Mouse (Mus musculus): Measurements from ENCODE around the gene Lrrc29.

The Lrrc29 gene

DNA sequence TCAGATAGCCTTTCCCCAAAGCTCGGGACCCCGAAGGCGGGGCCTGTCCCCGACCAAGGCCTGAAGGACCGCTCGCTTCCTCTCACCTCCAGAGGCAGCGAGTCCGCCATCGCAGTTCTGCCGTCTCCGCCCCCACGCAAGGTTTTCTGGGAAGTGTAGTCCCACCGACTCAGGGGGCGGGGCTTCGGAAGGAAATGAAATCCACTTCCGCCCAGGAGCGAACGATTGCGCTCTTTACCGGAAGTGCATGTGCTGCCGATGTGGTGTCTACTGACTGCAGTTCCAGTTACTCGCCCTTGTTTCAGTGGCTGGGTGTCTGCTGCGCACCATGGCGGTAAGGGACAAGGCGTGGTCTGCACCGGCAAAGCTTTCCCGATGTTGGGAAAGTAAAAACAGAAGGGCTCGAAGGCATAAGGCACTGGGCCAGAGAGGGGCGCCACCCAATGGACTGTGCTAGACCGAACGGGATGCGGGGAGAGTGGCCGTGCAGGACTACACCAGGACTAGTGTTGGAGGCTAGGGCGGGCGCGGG lies at the start of gene Lrrc29, which contains the start of gene Tmem208:
TSS of gene Lrrc29 (minus strand) at position 138 of the 532 bp plus-strand sequence.
TSS of gene Tmem208 (plus strand) at position 214 of the 532 bp plus-strand sequence.
- peak; percentile 93 for DNase-seq (ENCODE audit: low spot score)

- DNase-seq (ENCODE audit: low spot score): no peak
Observed at GRCm38 (mm10) chr8:105374513-105374966, 48.5 kb upstream of the Lrrc29 start.

DNA sequence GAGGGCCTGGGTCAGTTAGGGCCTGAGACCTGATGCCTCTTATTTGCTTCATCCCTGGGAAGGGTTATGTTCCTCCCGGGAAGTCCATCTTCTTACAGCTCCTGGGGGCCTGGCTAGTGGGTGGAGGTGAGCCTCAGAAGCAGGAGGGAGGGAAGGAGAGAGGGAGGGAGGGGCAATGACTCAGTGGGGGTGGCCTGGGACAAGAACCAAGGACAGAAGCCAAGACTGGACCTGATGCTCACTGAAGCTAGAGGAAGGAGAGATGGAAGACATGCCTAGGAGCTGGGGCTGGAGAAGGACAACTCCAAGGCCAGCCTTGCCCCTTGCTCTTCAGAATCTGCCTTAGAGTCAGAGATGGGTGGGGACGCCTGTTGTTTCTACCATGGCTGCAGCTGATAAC lies 47.0 kb upstream of the Lrrc29 start, which contains the start of gene Plekhg4:
TSS of gene Plekhg4 (plus strand) at position 243 of the 400 bp plus-strand sequence.
- peak; percentile 28 for DNase-seq (ENCODE audit: low spot score)

DNA sequence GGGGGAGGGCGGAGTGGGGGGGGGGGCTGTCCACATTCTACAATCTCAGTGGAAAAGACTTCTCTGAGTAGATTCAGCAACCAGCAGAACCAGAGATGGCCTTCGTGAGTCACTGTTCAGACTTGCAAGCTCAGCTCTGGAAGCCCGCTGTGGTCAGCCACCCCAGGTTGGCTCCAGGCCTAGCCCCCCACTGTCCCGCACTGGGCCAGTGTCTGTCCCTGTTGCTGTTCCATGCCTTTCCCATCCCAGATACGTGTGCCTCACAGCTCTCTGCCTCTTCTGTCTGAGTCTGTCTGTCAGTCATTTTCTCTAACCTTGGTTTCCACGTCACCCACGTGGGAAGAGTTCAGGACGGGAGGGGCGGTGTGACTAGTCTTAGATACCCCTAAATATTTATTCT lies 46.4 kb upstream of the Lrrc29 start:
- DNase-seq (ENCODE audit: low spot score): peak; percentile 36

- no peak for DNase-seq (ENCODE audit: low spot score)
Observed at GRCm38 (mm10) chr8:105367107-105367506, 41.0 kb upstream of the Lrrc29 start.

- no peak for DNase-seq (ENCODE audit: low spot score)
Observed at GRCm38 (mm10) chr8:105361751-105362702, 35.9 kb upstream of the Lrrc29 start.

DNA sequence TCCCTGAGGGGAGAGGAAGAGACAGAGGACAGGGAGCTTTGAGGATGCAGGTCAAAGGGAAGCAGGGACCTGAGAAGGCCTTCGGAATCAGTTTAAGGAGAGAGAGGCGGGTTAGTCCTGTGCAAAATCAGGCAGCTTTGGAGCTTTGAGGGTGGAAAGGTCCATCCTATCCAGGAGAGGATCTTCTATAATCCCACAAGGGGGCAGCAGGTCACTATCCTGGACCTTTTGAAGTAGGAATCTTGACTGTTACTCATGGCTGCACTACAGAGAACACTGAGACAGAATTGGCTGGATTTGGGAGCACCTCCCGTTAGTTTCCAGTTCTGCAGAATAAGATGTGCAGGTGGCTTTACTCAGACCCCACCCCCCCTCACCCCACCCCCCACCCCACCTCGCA lies 33.6 kb upstream of the Lrrc29 start:
- no peak for DNase-seq (ENCODE audit: low spot score)

- no peak for DNase-seq (ENCODE audit: low spot score)
Observed at GRCm38 (mm10) chr8:105359208-105359607, 33.1 kb upstream of the Lrrc29 start.

DNA sequence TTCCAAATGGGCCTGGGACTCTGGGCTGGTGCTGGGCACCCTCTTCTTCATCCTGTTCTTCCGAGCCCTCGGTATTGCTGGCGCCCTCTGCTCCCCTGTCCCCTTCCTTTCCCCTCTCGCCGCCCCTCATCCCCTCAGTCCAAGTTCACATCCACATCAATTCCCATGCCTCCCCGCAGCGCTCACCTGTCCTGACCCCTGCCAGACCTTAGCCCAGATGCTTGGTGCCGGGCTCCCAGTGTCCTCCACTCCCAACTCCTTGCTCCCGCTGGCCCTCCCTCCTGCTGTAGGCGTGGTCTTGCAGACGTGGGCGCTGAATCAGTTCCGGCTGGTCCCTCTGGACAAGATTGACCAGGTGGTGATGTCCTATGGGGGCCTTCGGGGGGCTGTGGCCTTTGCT lies 30.6 kb upstream of the Lrrc29 start:
- DNase-seq (ENCODE audit: low spot score): no peak

- no peak for DNase-seq (ENCODE audit: low spot score)
Observed at GRCm38 (mm10) chr8:105355179-105356024, 29.3 kb upstream of the Lrrc29 start.

- DNase-seq (ENCODE audit: low spot score): no peak
Observed at GRCm38 (mm10) chr8:105354549-105354948, 28.5 kb upstream of the Lrrc29 start.

DNA sequence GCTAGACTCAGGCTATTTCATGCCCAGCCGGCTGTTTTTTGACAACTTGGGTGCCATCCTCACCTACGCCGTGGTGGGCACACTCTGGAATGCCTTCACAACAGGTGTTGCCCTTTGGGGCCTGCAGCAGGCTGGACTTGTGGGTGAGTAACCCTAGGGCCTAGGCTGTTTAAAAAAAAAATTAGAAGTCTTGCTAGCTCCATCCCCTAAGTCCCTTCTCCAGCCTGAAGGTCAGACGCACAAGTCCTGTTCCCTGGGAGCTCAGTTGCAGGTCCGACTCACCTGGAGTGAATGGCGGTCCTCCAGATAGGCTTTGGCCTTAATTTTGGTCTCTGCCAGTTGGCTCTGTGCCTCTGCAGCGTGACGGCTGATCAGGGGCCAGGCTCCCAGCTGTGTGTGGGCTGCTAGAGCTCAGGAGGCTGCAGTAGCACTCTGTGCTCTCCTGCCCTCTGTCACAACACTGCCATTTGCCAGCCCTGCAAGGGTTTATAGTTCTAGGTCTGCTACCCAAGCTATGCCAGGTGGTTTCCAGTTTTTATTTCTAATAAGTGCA lies 27.6 kb upstream of the Lrrc29 start:
- no peak for DNase-seq (ENCODE audit: low spot score)

DNA sequence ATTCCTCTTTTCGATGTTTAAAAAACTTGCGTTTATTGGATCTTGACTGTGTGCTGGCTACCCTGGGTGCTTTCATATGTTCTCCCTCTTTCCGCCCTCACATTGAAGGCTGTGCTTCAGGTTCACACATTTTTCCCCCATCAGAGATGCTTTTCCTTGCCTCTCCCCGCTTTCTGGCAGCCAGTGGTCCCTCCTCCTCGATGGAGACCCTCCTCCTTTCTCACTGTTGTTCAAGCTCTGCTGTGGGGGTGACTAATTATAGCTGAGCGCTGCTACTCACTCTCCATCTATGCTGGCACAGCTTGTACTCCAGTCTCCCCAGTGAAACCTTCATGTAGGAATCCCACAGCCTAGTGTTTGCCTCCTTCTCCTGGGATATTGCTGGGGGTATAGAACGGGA lies 24.1 kb upstream of the Lrrc29 start:
- DNase-seq (ENCODE audit: low spot score): no peak

DNA sequence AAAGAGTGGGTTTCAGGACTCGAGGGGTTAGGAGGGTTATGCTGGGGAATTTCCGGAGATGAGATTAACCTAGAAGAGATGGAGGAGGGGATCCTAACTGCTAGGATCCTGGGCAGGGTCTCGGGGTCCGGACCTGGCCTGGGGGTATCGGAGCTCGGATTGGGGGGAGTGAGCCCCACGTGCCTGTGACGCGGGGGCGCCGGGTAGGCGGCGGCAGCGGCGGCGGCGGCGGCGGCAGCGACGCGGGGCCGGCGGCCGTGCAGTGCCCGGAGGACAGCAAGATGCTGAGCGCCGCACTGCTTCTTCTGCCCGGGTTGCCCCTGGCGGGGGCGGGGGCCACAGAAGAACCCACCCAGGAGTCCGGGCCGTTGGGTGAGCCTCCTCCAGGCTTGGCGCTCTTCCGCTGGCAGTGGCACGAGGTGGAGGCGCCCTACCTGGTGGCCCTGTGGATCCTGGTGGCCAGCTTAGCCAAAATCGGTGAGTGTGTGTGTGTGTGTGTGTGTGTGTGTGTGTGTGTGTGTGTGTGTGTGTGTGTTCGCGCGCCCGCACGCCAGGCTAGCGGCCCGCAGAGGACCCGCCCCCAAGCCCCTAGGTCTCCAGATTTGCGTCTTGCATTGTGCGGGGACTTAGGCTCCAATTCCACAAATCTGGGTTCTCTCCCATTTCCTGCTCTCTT lies 23.2 kb upstream of the Lrrc29 start:
- no peak for DNase-seq (ENCODE audit: low spot score)

DNA sequence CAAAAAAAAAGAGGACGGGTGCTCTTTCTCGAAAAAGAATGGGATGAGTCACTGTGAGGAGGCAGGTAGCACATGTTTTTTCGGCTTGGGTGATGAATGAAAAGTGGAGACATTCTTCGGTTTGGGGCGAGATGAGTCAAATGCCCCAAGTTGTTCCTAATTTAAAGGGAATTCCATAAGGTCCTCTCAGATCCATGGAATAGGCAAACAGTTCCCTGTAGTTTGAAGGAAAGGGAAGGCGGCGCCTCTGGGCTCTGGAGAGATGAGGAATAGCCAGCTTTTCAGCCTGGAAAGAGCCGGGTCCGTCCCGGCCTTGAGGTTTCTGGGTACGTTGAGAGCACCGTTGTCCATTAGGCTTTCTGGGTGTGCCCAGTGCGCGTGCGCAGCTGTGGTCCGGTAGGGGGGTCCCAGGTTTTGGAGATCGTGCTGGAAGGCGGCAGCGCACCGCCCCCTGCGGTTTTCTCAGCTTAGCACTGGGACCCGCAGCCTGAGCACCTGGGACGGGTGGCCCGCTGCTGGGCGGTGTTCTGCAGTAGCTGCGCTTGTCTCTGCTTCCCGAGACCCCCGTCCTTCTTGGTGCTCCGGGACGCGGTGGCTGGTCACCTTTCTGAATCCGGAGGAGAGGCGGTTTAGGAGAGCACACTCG lies 22.5 kb upstream of the Lrrc29 start, which contains the start of gene Slc9a5:
TSS of gene Slc9a5 (plus strand) at position 394 of the 646 bp plus-strand sequence.
- DNase-seq (ENCODE audit: low spot score): no peak

DNA sequence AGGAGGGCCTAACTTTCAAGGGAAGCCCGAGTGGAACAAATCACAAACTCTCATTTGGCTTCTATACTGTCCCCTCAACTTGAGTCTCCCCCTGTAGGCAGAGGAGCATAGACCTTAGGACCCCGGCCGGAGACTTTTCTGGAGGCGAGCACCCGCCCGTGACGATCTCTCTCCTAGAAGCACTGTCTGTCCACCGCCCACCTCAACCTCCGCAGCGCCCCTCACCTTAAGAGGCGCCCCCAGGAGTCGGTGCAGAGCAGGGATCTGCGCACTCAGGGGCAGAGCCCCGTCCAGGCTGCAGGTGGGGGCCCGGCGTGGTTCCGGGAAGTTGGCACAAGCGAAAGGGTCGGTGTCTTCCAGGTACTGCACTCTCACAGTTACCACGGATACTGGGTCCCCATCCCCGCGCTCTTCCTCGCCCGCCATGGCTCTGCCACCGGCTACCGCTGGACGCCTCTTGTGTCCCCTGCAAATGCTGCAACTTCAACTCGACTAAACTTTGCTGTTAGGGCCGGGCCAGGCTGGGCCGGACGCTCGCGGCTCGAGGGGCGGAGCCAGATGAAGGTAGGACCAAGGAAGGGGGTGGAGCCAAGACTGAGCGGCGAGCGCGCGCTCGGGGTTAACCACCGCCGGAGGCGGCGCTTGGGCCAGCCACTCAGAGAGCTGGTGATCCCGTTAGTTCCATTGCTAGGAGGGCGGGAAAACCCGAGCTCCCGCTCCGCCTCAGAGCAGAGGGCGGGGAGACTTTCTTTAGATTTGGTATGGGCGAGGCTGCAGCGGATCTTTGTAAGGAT lies 21.5 kb upstream of the Lrrc29 start, which contains the start of gene Fhod1:
TSS of gene Fhod1 (minus strand) at position 526 of the 794 bp plus-strand sequence.
- DNase-seq (ENCODE audit: low spot score): peak; percentile 93

DNA sequence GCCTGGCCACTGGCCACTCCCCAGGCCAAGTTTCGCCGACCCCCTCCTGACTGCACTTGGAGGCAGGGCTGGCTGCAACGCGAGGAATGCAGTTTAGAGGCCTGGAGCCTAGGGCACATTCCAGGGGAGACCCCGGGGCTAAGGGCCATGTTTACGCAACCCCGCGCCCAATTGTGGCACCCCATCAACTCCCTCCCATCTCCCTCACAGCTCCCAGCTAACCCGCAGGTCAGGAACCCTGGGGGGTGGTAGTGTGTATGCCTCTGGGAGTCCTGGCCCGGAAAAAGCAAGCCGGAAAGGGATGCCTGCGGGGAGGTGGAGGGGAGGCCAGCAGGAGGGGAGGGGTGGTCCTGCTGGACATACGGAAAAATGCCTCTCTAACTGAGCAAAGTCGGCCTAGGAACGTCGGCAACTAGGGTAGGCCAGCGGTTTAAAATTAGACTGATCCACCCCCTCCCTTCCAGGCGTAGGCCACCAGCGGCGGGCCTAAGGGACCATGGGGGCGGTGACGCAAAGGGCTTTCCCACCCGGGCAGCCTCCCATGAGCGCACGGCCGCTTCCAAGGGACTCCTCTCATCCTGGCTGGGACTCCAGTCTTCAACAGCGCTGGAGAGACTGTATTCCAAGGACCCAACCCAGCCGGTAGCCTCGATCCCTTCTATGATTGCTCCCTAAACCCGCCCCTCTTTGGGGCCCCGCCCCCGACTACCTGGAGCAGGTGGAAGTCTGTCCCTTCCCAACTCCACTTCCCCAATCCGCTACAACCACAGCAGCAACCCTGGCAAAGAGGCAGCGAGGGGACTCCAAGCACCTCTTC lies 20.7 kb upstream of the Lrrc29 start:
- DNase-seq (ENCODE audit: low spot score): peak; percentile 40

- no peak for DNase-seq (ENCODE audit: low spot score)
Observed at GRCm38 (mm10) chr8:105345061-105345975, 19.2 kb upstream of the Lrrc29 start.
